Mouse (Mus musculus): ENCODE measurements at regions not wholly inside any gene's neighbourhood (a gene's known extent, or its start where the extent isn't known, plus 50 kb on each side); places are given as distances from the start of the nearest gene placed in this dataset.

DNA sequence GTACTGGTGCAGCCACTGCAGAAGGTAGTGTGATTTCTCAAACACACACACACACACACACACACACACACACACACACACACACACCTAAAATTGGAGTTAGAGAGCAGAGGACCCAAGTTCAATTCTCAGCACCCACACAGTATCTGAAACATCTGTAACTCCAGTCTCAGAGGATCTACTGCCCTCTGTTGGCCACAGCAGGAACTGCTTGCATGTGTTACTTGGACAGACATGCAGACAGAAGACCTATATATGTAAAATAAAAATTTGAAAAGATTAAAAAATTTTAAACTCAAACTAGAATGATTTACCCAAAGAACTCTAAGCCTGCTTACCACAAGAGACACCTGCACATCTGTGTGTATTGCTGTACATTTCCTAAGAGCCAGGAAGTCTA is 185.9 kb upstream of the Rapgef5 start:
- TF ChIP-seq HCFC1 (IDR thresholded peaks at IDR 0.05; ENCODE audit: borderline replicate concordance, insufficient read depth, low read length) (no peak), CHD2 (IDR thresholded peaks at IDR 0.05; ENCODE audit: low read depth, low read length) (no peak)

All from ES-E14 (cell line).